Mouse (Mus musculus) left cerebral cortex, adult 18-20 months (tissue): ENCODE measurements around the gene Aes. TPM values are rescaled to one million over a fixed set of nuclear protein-coding genes. Genes with fewer than 3 reads are reported as not detected.

ENCODE experiments used
- DNase-seq, 2 experiments: peaks; one replicate each; pipeline ENCODE4 v3.0.0; 2021 to 2022; ENCODE audit warnings: low spot score in 2 of 2, mixed read lengths in 1 of 2
- total RNA-seq, 2 experiments: library from RNA; stranded (reverse); gene quantifications; 2 replicates each; pipeline ENCODE4 v1.2.3; 2021

Gene Aes
- total RNA-seq, 2 experiments from 2014 or later: 700 to 737 TPM

- no peak for DNase-seq
Observed at GRCm38 (mm10) chr10:81593935-81594334, 34.6 kb downstream of the Aes start.

DNA sequence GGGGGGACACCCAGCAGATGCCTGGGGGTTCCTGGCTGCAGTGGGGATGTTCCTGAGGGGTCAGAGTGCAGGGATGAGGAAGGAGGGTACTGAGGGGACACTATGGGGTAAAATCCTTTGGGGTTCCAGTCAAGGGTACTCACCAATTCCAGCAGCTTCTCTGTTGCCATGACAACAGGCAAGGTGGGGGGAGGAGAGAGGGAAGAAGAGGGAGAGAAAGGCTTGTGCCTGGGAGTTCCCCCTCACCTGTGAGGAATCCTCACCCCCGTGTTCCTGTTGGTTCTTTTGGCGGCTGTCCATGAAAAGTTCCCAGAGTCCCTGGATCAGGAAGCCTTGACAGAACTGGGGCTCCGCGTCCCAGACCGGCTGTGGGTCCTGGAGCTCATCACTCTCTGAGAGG, 36.3 kb downstream of the Aes start:
- DNase-seq: no peak

- peak; percentile 32 to 51 for DNase-seq
Observed at GRCm38 (mm10) chr10:81596611-81597010, 37.3 kb downstream of the Aes start.

GRCm38 (mm10) chr10:81597137-81597950, 38.1 kb downstream of the Aes start:
- DNase-seq: peak; percentile 50 to 62

- no peak for DNase-seq
Observed at GRCm38 (mm10) chr10:81598342-81598741, 39.1 kb downstream of the Aes start.

- DNase-seq: no peak
Observed at GRCm38 (mm10) chr10:81598871-81599270, 39.6 kb downstream of the Aes start.

- DNase-seq: no peak
Observed at GRCm38 (mm10) chr10:81599630-81600029, 40.3 kb downstream of the Aes start.

GRCm38 (mm10) chr10:81600096-81600495, 40.8 kb downstream of the Aes start:
- DNase-seq: no peak

DNA sequence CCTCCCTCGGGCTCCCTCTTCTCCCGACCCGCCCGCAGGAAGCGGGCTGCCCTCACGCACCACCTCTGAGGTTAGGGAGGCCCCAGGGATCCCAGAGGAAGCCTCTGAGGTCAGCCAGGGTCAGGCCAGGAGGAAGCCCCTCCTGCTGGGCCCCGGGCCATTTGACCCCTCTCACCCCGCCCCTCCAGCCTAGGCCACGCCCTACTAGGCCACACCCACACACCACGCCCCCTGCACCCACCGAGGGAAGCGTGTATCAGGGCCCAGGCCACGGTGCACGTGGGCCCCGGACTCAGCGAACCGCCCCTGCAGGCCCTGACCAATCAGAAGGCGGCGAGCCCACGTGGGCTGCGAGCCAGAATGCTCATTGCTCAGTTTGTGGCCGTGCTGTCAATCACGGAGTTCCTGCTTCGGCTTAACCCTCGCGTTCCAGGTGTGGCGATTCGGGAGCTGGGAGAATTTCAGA, 41.5 kb downstream of the Aes start, which contains the start of gene Tle6:
Tle6 (minus strand) TSS at position 336 of the 466 bp plus-strand sequence.
- peak; percentile 90 to 92 for DNase-seq

- DNase-seq: no peak
Observed at GRCm38 (mm10) chr10:81601396-81601905, 42.2 kb downstream of the Aes start.

GRCm38 (mm10) chr10:81602741-81603151, 43.5 kb downstream of the Aes start:
- no peak for DNase-seq

DNA sequence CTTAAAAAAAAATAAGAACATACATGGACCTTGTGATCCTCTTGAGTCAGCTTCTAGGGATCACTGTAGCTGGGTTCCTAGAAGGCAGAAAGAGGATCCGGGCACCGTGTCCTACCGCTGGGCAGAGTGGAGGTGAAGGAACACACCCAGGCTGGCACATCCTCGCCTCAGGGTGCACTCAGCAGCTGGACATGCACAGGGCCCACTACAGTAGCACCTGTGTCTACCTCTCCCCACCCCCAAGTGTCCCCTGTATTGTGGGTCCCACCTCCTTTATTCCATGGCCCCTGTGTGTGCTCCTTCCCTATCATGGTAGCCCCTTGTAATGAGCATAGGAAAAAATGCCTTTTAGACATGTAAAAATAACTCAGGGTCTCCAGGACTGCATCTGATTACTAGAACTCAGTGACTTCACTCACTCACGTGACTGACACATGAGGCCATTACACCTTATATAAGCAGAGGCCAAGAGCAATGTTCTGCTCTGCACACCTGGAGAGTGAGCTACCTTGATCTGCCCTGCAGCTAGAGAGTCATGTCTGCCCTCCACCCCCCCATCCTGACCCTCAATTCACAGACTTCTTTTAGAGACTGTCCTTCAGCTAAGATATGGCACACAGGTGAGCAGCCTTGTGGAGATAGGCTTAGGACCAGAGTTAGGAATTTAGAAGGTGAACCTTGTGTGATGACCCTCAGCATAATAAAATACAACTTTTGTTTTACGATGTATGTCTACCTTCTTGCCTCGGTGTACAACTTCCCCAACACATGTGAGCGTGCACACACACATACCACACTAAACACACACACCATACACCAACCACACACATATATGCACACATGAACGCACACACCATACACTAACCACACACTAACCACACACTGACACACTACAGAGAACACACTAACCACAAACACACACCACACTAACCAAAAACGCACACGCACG, 45.0 kb downstream of the Aes start:
- DNase-seq: no peak

GRCm38 (mm10) chr10:81604968-81605665, 45.8 kb downstream of the Aes start:
- DNase-seq: peak; percentile 89 to 90

DNA sequence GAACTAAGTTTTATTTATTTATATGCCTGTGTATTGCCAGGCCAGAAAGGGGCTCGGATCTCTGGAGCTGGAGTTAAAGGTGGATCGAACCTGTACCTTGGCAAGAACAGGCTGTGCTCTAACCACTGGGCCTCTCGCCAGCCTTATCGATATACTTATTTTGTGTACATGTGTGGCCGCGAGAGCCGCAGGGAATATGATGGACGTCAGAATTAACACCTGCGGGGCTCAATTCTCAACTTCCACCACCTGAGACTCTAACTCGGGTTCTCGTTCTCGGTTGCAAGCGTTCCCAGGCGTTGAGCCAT, 46.3 kb downstream of the Aes start:
- DNase-seq: no peak

- DNase-seq: peak; percentile 88 to 94
Observed at GRCm38 (mm10) chr10:81605974-81606751, 46.9 kb downstream of the Aes start, which contains the start of gene BC025920. TSS of gene BC025920 (plus strand) at chr10:81606270.

DNA sequence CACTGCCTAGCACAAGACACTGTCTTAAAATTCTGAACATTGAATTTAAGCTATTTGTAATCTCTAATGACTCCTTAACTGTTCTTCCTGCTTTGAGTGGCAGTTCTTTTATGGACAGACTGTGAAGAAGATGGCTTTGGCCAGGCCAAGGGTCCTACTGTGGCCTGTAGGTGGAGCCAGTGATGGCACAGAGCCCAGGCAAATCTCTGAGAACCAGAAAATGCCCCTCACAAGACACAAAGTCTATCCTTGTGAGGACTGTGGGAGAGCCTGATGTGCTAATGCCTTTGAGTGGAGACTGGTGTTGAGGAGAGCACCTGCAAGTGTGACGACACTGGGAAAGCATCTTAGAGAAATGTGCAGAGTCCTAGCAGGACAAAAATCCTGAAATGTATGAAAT, 49.0 kb downstream of the Aes start:
- DNase-seq: no peak

GRCm38 (mm10) chr10:81612779-81613178, 53.5 kb downstream of the Aes start:
- no peak for DNase-seq

DNA sequence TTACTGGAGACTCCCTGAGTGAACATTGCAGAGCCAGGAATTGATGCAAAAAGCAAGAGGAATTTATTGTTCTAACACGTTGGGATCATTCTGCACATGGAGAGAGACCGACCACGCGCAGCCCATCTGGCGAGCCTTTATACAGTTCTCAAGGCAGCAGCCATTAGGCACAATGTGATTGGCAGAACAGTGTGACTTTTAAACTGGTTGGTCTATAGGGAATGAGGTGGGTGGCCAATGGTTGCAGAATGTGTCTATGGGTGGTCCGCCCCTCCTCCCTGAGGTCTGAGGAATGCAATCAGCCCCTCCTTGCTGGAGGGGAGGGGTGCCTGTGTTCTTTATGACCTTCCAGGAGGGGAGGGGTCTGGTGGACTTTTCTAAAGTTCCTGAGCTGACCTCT, 56.2 kb downstream of the Aes start:
- no peak for DNase-seq
